Mouse (Mus musculus) hindbrain, postnatal 0 days (tissue): ENCODE data around the gene Tns3. TPM values are rescaled to one million over a fixed set of nuclear protein-coding genes. Genes with fewer than 3 reads are reported as not detected.
A peak's percentile ranks its signal among the peaks of the same experiment; 100 is the strongest.

Experiments
- ATAC-seq: fragments of 200-750 bp; cut with Nextera tagmentation; 2 replicates; pipeline ENCODE4 v1.8.0; 2017; ENCODE audit warnings: mild to moderate bottlenecking, moderate TSS enrichment, moderate library complexity
- DNase-seq: peaks from one replicate; pipeline ENCODE4 v3.0.0-alpha.2; 2015; ENCODE audit warnings: low spot score
- H3K27ac ChIP-seq: fragments of 300-500 bp; sonication (generic); 2 replicates; pipeline ENCODE4 v1.5.1; 2014; ENCODE audit warnings: mild to moderate bottlenecking
- H3K27me3 ChIP-seq: fragments of 300-500 bp; sonication (generic); 2 replicates; pipeline ENCODE4 v1.6.1; 2014; ENCODE audit warnings: low read length, mixed read lengths; ENCODE audit not compliant: insufficient read depth
- H3K36me3 ChIP-seq: fragments of 300-500 bp; sonication (generic); 2 replicates; pipeline ENCODE4 v1.6.1; 2014; ENCODE audit warnings: low read length, mixed read lengths; ENCODE audit not compliant: insufficient read depth
- H3K4me1 ChIP-seq: fragments of 300-500 bp; sonication (generic); 2 replicates; pipeline ENCODE4 v1.6.1; 2014; ENCODE audit warnings: antibody characterized with exemption, low read length, mixed read lengths; ENCODE audit not compliant: insufficient read depth
- H3K4me2 ChIP-seq: fragments of 300-500 bp; sonication (generic); 2 replicates; pipeline ENCODE4 v1.6.1; 2014; ENCODE audit warnings: low read depth, mild to moderate bottlenecking, low read length, moderate library complexity, mixed read lengths
- H3K4me3 ChIP-seq: fragments of 300-500 bp; sonication (generic); 2 replicates; pipeline ENCODE4 v1.5.1; 2014; ENCODE audit warnings: low read length
- H3K9ac ChIP-seq: fragments of 300-500 bp; sonication (generic); replicated peaks from 2 replicates; pipeline ENCODE4 v1.6.1; 2014; ENCODE audit warnings: mild to moderate bottlenecking, low read length, moderate library complexity, mixed read lengths
- H3K9me3 ChIP-seq: fragments of 300-500 bp; sonication (generic); 2 replicates; pipeline ENCODE4 v1.6.1; 2016; ENCODE audit warnings: low read length, mixed read lengths
- CTCF ChIP-seq: IDR thresholded peaks from 2 replicates; pipeline ENCODE4 v1.5.1; 2016; ENCODE audit warnings: antibody characterized with exemption, control low read depth, low read depth
- WGBS: fragments of 180-500 bp; shearing (Covaris S2); extraction: QIAGEN DNeasy Blood & Tissue Kit; methylation state at CpG from one replicate; pipeline ENCODE4 v1.1.7; 2014; 5-methylcytosine and 5-hydroxymethylcytosine counted together
- polyA plus RNA-seq: library from polyadenylated mRNA; unstranded; fragments of >200 nt; fragmentation: Nextera tagmentation; extraction: Ambion mirVana; gene quantifications from 2 replicates; pipeline ENCODE4 v1.2.1, GENCODE M21; 2015
- total RNA-seq: library from RNA; depleted of rRNA; stranded (reverse); fragments of >200 nt; gene quantifications from 2 replicates; pipeline ENCODE4 v1.2.3, GENCODE M21; 2014

The Tns3 gene
- total and polyA plus RNA-seq, 2 experiments from 2014 or later = 8.2 to 63.6 TPM

DNA sequence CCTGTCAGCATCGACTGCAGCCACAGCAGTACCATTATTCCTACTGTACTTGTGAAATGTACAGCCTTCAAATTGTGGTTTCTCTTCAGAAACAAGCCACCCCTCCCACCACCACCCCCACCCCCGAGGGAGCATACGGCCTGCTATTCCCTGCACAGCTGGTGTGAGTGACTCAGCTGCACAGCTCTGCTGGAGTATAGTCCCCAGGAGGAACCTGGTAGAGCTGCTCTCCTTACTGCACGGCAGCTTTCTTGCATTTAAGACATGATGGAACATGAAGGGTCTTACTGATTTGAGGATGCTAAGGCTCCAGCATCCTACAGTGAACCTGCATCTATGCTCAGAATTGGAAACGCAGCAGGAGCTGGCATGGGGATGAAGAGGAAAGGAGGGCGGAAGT lies 176.1 kb downstream of the Tns3 start:
- ATAC-seq (no peak), DNase-seq (no peak)
- TF ChIP-seq CTCF = no peak
- no peak overlapping the region for H3K4me3 ChIP-seq
- no peak overlapping the region for H3K4me2 ChIP-seq
- 67% methylated on average over 6 of the region's 6 CpGs for WGBS
- H3K36me3 ChIP-seq = 0 out of 2 replicates have a peak, but pooled peaks cover 4% of the 10 kb centered on the region
- H3K9ac ChIP-seq = no peak overlapping the region
- no peaks in the 10 kb centered on the region for H3K27me3 ChIP-seq
- no peak overlapping the region for H3K27ac ChIP-seq
- H3K9me3 ChIP-seq = no peaks in the 10 kb centered on the region
- H3K4me1 ChIP-seq = no peaks in the 10 kb centered on the region

DNA sequence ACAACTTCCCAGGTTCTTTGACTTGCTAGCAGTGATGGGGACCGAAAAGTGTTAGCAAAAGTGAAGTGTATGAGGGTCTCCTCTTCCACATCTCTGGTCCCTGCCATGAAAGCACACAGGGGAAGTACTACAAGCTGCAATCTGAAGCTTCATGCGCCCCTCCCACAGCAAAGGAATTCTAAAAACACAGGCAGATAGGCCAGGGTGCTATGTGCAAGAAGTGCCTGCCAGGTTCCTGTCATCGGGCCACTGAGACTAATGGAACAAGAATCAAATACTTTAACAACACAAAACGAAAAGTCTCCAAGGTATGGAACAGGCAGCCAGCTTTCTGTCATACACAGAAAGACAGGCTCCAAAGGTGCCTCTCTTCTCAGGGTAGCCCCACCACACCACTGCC lies 177.8 kb downstream of the Tns3 start:
- Histone ChIP-seq H3K9ac (no peak overlapping the region), H3K4me2 (no peak overlapping the region), H3K27ac (no peak overlapping the region), H3K9me3 (no peaks in the 10 kb centered on the region), H3K36me3 (0 out of 2 replicates have a peak, but pooled peaks cover 1% of the 10 kb centered on the region), H3K27me3 (no peaks in the 10 kb centered on the region), H3K4me1 (peaks cover 3% of the 10 kb centered on the region; the same call in 1 of the 2 replicates), H3K4me3 (no peak overlapping the region)
- DNase-seq = no peak
- no peak for TF ChIP-seq CTCF
- WGBS = 74% methylated on average over 4 of the region's 4 CpGs
- no peak for ATAC-seq

DNA sequence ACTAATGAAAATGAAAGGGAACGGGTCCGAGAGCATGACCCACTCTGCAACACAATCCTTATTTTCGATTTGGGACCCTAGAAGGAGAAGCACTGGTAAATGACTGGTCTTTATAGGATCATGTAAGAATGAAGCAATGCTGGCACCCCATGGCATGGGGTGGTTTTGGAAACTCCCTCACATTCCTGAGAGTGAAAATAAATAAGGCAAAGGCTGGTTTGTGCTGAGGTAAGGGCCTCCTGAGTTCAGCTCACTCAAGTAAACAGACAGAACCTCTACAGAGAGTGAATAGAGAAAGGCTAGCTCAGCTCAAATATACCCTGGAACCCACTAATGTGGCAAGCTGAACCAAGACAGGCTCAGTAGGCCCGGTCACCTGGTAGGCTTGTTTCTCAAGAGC lies 179.8 kb downstream of the Tns3 start:
- Histone ChIP-seq H3K27me3 (no peaks in the 10 kb centered on the region), H3K4me1 (peaks cover 3% of the 10 kb centered on the region; the same call in 1 of the 2 replicates), H3K27ac (no peak overlapping the region), H3K36me3 (no peaks in the 10 kb centered on the region), H3K4me3 (no peak overlapping the region), H3K9ac (no peak overlapping the region), H3K4me2 (no peak overlapping the region), H3K9me3 (no peaks in the 10 kb centered on the region)
- 88% methylated on average over 4 of the region's 4 CpGs for WGBS
- DNase-seq (no peak), ATAC-seq (no peak)
- TF ChIP-seq CTCF = no peak

DNA sequence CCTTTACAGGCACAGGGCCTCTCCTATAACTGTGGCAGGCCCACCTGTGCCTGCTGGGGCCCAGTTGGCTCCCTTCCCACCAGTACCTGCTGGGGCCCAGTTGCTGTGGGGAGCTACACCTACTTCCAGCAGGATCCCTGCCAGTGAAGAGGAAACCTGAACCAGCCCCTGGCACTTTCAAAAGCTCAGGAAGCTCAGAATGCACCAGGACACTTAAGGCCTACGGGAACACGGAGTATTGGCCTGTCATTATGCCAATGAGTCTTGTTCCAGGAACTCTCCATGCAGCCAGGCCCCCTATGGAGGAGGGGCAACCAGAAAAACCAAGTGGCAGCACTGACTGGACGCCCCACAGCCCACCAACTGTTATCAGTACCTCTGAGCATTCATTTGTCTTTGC lies 181.6 kb downstream of the Tns3 start:
- no peak for TF ChIP-seq CTCF

DNA sequence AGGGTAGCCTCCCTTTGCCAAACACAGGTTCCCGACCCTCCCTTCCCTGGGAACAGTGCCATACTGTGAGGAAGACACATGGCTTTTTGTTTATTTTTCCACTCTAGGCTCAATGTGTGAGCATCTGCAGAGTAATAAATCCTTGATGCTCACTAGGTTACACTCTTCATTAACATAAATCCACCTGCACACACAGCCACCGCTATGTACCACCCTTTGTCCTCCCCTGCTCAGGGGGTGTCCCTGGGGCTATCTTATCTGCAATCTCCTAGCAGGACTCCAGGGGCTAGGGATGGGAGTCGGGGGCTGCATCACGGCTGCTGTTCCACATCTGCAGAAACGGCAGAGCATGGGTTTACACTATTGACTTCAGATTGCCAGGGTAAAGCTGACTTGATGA lies 182.4 kb downstream of the Tns3 start:
- no peaks in the 10 kb centered on the region for H3K36me3 ChIP-seq
- H3K27ac ChIP-seq = no peak overlapping the region
- ATAC-seq = peak; percentile 28; the same call in 1 of the 2 replicates
- H3K9me3 ChIP-seq = no peaks in the 10 kb centered on the region
- no peak for TF ChIP-seq CTCF
- no peak overlapping the region for H3K4me3 ChIP-seq
- no peak overlapping the region for H3K9ac ChIP-seq
- H3K4me2 ChIP-seq = no peak overlapping the region
- no peak for DNase-seq
- WGBS = 49% methylated on average over 5 of the region's 5 CpGs
- peaks cover 3% of the 10 kb centered on the region; the same call in 1 of the 2 replicates for H3K4me1 ChIP-seq
- no peaks in the 10 kb centered on the region for H3K27me3 ChIP-seq

More for the DNA sequence above, 181.6 kb downstream of the Tns3 start:
- no peak for DNase-seq
- Histone ChIP-seq H3K4me2 (no peak overlapping the region), H3K27ac (no peak overlapping the region), H3K9ac (no peak overlapping the region), H3K4me3 (no peak overlapping the region), H3K36me3 (no peaks in the 10 kb centered on the region), H3K27me3 (no peaks in the 10 kb centered on the region), H3K9me3 (no peaks in the 10 kb centered on the region), H3K4me1 (peaks cover 3% of the 10 kb centered on the region; the same call in 1 of the 2 replicates)
- 40% methylated on average over 3 of the region's 3 CpGs for WGBS
- ATAC-seq = no peak

DNA sequence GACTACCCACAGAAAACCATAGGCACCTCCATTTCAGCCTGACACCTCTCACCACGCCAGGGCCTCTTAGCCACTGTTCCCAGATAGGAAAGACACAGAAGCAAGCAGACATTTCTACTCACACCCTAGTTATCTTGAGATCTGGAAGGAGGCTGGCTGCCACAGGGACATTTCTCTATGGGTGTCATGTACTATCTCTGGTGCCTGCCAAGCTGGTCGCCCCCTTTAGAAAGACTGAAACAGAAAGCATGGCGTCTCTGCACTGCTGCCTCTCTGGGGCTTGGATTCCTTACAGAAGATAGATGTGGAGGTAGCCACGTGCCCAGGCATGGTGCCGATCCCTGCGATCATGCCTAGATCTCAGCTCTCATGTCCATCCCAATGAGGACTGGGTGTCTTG lies 182.8 kb downstream of the Tns3 start:
- no peak overlapping the region for H3K27ac ChIP-seq
- no peak for TF ChIP-seq CTCF
- H3K27me3 ChIP-seq = no peaks in the 10 kb centered on the region
- H3K9me3 ChIP-seq = no peaks in the 10 kb centered on the region
- DNase-seq (no peak), ATAC-seq (no peak)
- no peaks in the 10 kb centered on the region for H3K36me3 ChIP-seq
- H3K4me2 ChIP-seq = no peak overlapping the region
- H3K9ac ChIP-seq = no peak overlapping the region
- no peak overlapping the region for H3K4me3 ChIP-seq
- peaks cover 3% of the 10 kb centered on the region; the same call in 1 of the 2 replicates for H3K4me1 ChIP-seq
- WGBS = 69% methylated on average over 6 of the region's 6 CpGs

DNA sequence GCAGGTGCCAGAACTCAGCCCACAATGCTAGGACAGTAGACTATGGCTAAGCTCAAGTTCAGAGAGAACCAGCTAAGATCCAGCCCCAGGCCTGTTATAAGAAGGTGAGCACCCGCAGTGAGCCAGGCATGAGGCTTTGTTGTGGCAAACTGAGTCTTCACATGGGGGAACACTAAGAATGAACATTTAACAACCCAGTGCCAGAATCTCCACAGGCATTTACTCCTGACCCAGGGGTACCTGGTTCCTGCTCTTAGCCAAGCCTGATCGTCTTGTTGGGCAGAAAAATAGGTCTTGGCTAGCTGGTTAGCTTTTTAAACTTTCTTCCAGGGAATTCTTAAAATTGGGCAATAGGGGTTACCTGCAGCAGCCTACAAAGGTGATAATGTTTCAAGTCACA lies 184.5 kb downstream of the Tns3 start:
- Histone ChIP-seq H3K9ac (no peak overlapping the region), H3K4me1 (peaks cover 3% of the 10 kb centered on the region; the same call in 1 of the 2 replicates), H3K4me2 (no peak overlapping the region), H3K36me3 (no peaks in the 10 kb centered on the region), H3K9me3 (no peaks in the 10 kb centered on the region), H3K4me3 (no peak overlapping the region), H3K27me3 (no peaks in the 10 kb centered on the region), H3K27ac (no peak overlapping the region)
- 75% methylated on average over 2 of the region's 2 CpGs for WGBS
- ATAC-seq = no peak
- TF ChIP-seq CTCF = no peak
- no peak for DNase-seq
